Comparison of ENCODE assay signal across 11 mouse cellular contexts in genomic region chr3:38568596-38568975, GRCm38 (mm10).
DNase-seq lines count a peak whose midpoint lies in the region; ATAC-seq lines count a peak whose summit lies in the region.
"Had no signal": no experiment of that assay in that cellular context is flagged by ENCODE, and none has a peak within 500 bp of the region (broad histone marks: within the 10 kb centered on the region; RNA-seq: fewer than 3 reads in every experiment).

No protein-coding gene starts in this region.

- no peaks in the 10 kb centered on the region for H3K9me3 ChIP-seq in heart, embryonic 13.5 days
- no peaks in the 10 kb centered on the region for H3K9me3 ChIP-seq in forebrain, embryonic 15.5 days
- H3K9me3 ChIP-seq in midbrain, embryonic 14.5 days (ENCODE audit: control insufficient read depth, low read length), result no peaks in the 10 kb centered on the region
- H3K9me3 ChIP-seq: heart, embryonic 15.5 days; liver, embryonic 13.5 days had no signal

- DNase-seq in heart, postnatal 14 days, result no peak
- peak; percentile 40 for DNase-seq in R1 (ENCODE audit: low read depth, low spot score)
- peak; percentile 66 for DNase-seq in midbrain, embryonic 14.5 days
- no peak for DNase-seq in yolk sac, embryonic 10.5 days (ENCODE audit: low spot score)
- no peak for DNase-seq in kidney, postnatal 14 days
- DNase-seq in layer of hippocampus, postnatal 10 days (ENCODE audit: low spot score in 2 of 2), result no peak
- DNase-seq: kidney, adult 9 months; liver, embryonic 13.5 days had no signal

- H3K4me1 ChIP-seq in heart, embryonic 13.5 days, result peaks cover 14% of the 10 kb centered on the region
- H3K4me1 ChIP-seq in forebrain, embryonic 15.5 days, result peaks cover 19% of the 10 kb centered on the region
- peaks cover 36% of the 10 kb centered on the region for H3K4me1 ChIP-seq in midbrain, embryonic 14.5 days (ENCODE audit: control insufficient read depth, insufficient read depth, low read length)

- intact Hi-C loops in heart, postnatal 14 days (cut with DNase I), result no loop called here

- H3K27me3 ChIP-seq in heart, embryonic 13.5 days (replicated peaks), result no peaks in the 10 kb centered on the region
- no peaks in the 10 kb centered on the region for H3K27me3 ChIP-seq in forebrain, embryonic 15.5 days
- no peaks in the 10 kb centered on the region for H3K27me3 ChIP-seq in midbrain, embryonic 14.5 days (ENCODE audit: control insufficient read depth, insufficient read depth, low read length)
- H3K27me3 ChIP-seq: heart, embryonic 15.5 days; liver, embryonic 13.5 days had no signal

- WGBS in heart, embryonic 13.5 days, result 26% methylated on average over 2 of the region's 2 CpGs
- 5% methylated on average over 2 of the region's 2 CpGs for WGBS in forebrain, embryonic 15.5 days
- WGBS in midbrain, embryonic 14.5 days, result 5% methylated on average over 2 of the region's 2 CpGs

- no peaks in the 10 kb centered on the region for H3K36me3 ChIP-seq in heart, embryonic 13.5 days
- no peaks in the 10 kb centered on the region for H3K36me3 ChIP-seq in forebrain, embryonic 15.5 days
- H3K36me3 ChIP-seq in midbrain, embryonic 14.5 days (ENCODE audit: control insufficient read depth, insufficient read depth, low read length), result no peaks in the 10 kb centered on the region
- H3K36me3 ChIP-seq: heart, embryonic 15.5 days; liver, embryonic 13.5 days had no signal

- no peak for ATAC-seq in heart, embryonic 13.5 days (ENCODE audit: extremely low read depth, insufficient number of reproducible peaks, low FRiP score, low TSS enrichment)
- ATAC-seq in forebrain, embryonic 15.5 days (replicated peaks), result 0 out of 2 replicates have a peak, but pooled peaks have one; percentile 60
- peak; percentile 79 for ATAC-seq in midbrain, embryonic 14.5 days (ENCODE audit: low FRiP score, low TSS enrichment)

- H3K4me3 ChIP-seq in heart, embryonic 13.5 days, result no peak overlapping the region
- H3K4me3 ChIP-seq in forebrain, embryonic 15.5 days, result no peak overlapping the region
- H3K4me3 ChIP-seq in midbrain, embryonic 14.5 days (replicated peaks; ENCODE audit: low read depth, low read length), result no peak overlapping the region
- H3K4me3 ChIP-seq: heart, embryonic 15.5 days; liver, embryonic 13.5 days had no signal

- H3K9ac ChIP-seq in heart, embryonic 13.5 days, result no peak overlapping the region
- H3K9ac ChIP-seq in forebrain, embryonic 15.5 days (replicated peaks), result no peak overlapping the region
- H3K9ac ChIP-seq in midbrain, embryonic 14.5 days (replicated peaks; ENCODE audit: low read length), result no peak overlapping the region
- H3K9ac ChIP-seq: heart, embryonic 15.5 days; liver, embryonic 13.5 days had no signal

- peak overlapping the region; percentile 1; the same call in 1 of the 2 replicates for H3K4me2 ChIP-seq in heart, embryonic 13.5 days
- H3K4me2 ChIP-seq in forebrain, embryonic 15.5 days (replicated peaks), result no peak overlapping the region
- H3K4me2 ChIP-seq in midbrain, embryonic 14.5 days (ENCODE audit: low read length), result peak overlapping the region; percentile 20; the same call in 1 of the 2 replicates
- H3K4me2 ChIP-seq: heart, embryonic 15.5 days; liver, embryonic 13.5 days had no signal

- H3K27ac ChIP-seq in heart, embryonic 13.5 days (replicated peaks), result no peak overlapping the region
- 0 out of 2 replicates have a peak overlapping the region, but pooled peaks have one; percentile 7 for H3K27ac ChIP-seq in forebrain, embryonic 15.5 days (replicated peaks)
- H3K27ac ChIP-seq in midbrain, embryonic 14.5 days (replicated peaks; ENCODE audit: low read depth, low read length), result peak overlapping the region; percentile 64
- H3K27ac ChIP-seq: heart, embryonic 15.5 days; liver, embryonic 13.5 days had no signal

Comparison
In these comparisons a context has a peak if more than half of its experiments do, and no peak if none do; other contexts are left out.
1. DNase-seq: peak in R1 (single experiment) and midbrain, embryonic 14.5 days (single experiment); none in heart, postnatal 14 days (0 of 2), yolk sac, embryonic 10.5 days (single experiment), kidney, postnatal 14 days (single experiment) and layer of hippocampus, postnatal 10 days (0 of 2).